Mouse (Mus musculus) urinary bladder, postnatal 36 days (tissue): Measurements from ENCODE around the gene Fgfr2.
"Not testable (repeated sequence)": the region's sequence is repeated elsewhere in the genome, so short reads cannot be mapped to it uniquely, and the experiment has no call there.

ENCODE experiments used
- DNase-seq, 2 experiments: peaks; one replicate each; pipeline ENCODE4 v3.0.0; 2022; ENCODE audit warnings: low spot score in 2 of 2, mixed read lengths in 1 of 2

The Fgfr2 gene

GRCm38 (mm10) chr7:132664815-132665214 is 458.3 kb downstream of the Fgfr2 start:
- no peak for DNase-seq

GRCm38 (mm10) chr7:132662831-132663230 is 460.3 kb downstream of the Fgfr2 start:
- not testable (repeated sequence) for DNase-seq

GRCm38 (mm10) chr7:132659633-132660032 is 463.5 kb downstream of the Fgfr2 start:
- DNase-seq: no peak

GRCm38 (mm10) chr7:132658688-132659087 is 464.5 kb downstream of the Fgfr2 start:
- DNase-seq: no peak

- DNase-seq: no peak
These were observed 465.1 kb downstream of the Fgfr2 start for GRCm38 (mm10) chr7:132658058-132658450.

GRCm38 (mm10) chr7:132657371-132658057 is 465.6 kb downstream of the Fgfr2 start:
- no peak for DNase-seq

GRCm38 (mm10) chr7:132656548-132656947 is 466.6 kb downstream of the Fgfr2 start:
- peak; percentile 83 to 88 for DNase-seq

GRCm38 (mm10) chr7:132656075-132656474 is 467.1 kb downstream of the Fgfr2 start:
- peak; percentile 81 to 88 for DNase-seq

GRCm38 (mm10) chr7:132654412-132654811 is 468.7 kb downstream of the Fgfr2 start:
- no peak for DNase-seq

GRCm38 (mm10) chr7:132646514-132646913 is 476.6 kb downstream of the Fgfr2 start:
- no peak for DNase-seq

- no peak for DNase-seq
These were observed 478.4 kb downstream of the Fgfr2 start for GRCm38 (mm10) chr7:132644605-132645279.

- no peak for DNase-seq
These were observed 481.5 kb downstream of the Fgfr2 start for GRCm38 (mm10) chr7:132641606-132642005.

- DNase-seq: no peak
These were observed 482.2 kb downstream of the Fgfr2 start for GRCm38 (mm10) chr7:132640946-132641345.

GRCm38 (mm10) chr7:132638446-132639087 is 484.6 kb downstream of the Fgfr2 start:
- no peak for DNase-seq

GRCm38 (mm10) chr7:132637292-132637691 is 485.9 kb downstream of the Fgfr2 start:
- DNase-seq: no peak

GRCm38 (mm10) chr7:132631313-132631712 is 491.8 kb downstream of the Fgfr2 start:
- no peak for DNase-seq

GRCm38 (mm10) chr7:132627448-132627847 is 495.7 kb downstream of the Fgfr2 start:
- DNase-seq: no peak

- no peak for DNase-seq
These were observed 497.0 kb downstream of the Fgfr2 start for GRCm38 (mm10) chr7:132626174-132626573.

GRCm38 (mm10) chr7:132624161-132624560 is 499.0 kb downstream of the Fgfr2 start:
- DNase-seq: no peak

- no peak for DNase-seq
These were observed 502.9 kb downstream of the Fgfr2 start for GRCm38 (mm10) chr7:132619975-132620918.

GRCm38 (mm10) chr7:132619549-132619948 is 503.6 kb downstream of the Fgfr2 start:
- no peak for DNase-seq
